Mouse (Mus musculus): Measurements from ENCODE around the gene Tspan18. TPM values are rescaled to one million over a fixed set of nuclear protein-coding genes. Genes with fewer than 3 reads are reported as not detected.

Gene Tspan18
- 1 to 10 TPM; 1.4 to 1.6 TPM for total RNA-seq (2021)
- long read RNA-seq, experiment 1, partial matches to known transcripts: 0 of 3 reads
- long read RNA-seq, experiment 1, other reads (novel, unspliced or antisense): 2 of 3 reads
- long read RNA-seq, experiment 2, partial matches to known transcripts: 0 of 1 reads
- long read RNA-seq, experiment 2, other reads (novel, unspliced or antisense): 1 of 1 reads

DNA sequence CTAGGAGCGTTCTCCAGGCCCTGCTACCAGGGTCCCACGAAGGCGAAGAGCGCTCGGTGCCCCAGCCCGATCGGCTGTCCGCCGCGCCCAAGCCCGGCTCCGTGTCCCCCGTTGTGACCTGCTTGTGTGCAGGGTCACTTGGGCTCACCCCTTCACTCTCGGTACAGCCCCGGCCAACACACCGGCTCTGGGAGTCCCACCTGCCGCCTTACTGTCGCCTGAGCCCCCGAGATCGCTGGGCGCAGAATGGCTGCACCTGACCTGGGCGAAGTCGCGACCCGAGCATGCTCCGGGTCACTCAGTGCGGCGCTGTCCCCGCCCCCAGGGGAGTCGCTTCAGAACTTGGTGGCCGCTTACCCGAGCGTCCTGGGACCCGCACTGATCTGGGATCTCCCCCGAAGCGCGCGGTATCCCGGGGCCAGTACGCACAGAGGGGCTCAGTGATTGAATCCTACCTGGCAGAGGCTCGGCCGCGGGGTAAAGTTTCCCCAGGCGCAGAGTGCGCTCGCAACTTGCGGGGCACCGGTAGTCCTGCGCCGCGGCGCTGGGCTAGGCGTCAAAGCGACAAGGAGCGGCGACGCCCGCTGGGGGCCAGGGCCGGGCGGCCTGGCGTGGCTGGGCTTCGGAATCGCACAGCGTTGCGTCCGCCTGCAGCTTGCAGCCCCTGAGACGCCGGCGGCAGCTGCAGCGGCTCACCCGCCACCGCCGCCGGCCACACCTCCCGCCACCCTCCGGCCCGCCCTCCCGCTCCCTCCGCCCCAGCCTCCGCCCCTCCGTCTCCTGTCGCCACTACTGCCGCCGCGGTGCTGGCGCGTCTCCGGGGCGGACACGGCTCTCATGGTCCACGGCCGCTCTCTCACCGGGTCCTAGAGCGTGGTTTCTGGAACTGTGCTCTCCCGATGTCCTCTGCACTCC lies at the start of gene Tspan18:
Tspan18 (minus strand) TSS at position 689 of the 915 bp plus-strand sequence.
- peak; percentile 27 to 45 for DNase-seq (ENCODE audit: low spot score in 2 of 2)

DNA sequence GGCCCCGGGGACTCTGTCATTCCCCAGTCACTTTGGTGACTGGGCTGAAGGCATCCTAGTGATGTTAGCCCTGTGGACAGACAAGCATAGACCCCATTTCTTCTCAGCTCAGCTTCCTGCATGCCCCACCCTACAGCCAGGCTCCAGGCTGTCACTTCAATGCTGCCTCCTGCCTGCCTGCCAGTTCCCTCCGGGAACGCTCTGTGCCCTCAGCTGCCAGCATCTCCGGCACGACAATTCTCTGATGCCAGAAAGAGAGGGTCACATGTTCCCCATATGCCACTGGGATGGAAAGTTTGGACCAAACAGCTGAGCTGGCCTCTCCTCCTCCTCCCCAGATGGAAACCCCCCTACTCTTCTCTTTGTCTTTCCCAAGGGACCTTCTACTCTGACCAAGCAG lies 49.5 kb upstream of the Tspan18 start:
- peak in 1 of 2 experiments; percentile 13 for DNase-seq (ENCODE audit: low spot score in 2 of 2)

DNA sequence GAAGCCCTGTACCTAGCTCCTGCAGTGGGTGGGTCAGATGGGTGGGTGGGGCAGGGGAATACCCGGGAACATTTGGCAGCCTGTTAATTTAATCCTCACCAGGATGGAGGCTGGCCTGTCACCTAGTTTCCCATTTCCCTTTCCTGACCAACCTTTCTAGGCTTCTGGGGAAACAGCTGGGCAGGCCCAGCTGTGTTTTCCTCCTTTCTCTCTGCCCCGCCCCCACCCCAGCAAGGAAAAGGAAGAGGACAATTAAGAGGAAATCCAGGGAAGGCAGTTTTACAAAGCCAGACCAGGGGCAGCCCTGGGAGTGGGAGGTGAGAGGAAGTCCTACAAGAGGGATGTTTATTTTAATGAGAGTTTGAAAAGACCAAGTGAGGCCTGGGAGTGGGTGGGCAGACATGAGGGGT lies 46.4 kb upstream of the Tspan18 start:
- no peak for DNase-seq (ENCODE audit: low spot score in 2 of 2)

GRCm38 (mm10) chr2:93377797-93378196 lies 43.5 kb upstream of the Tspan18 start:
- DNase-seq (ENCODE audit: low spot score in 2 of 2): no peak

GRCm38 (mm10) chr2:93377157-93377556 lies 42.9 kb upstream of the Tspan18 start:
- no peak for DNase-seq (ENCODE audit: low spot score in 2 of 2)

- no peak for DNase-seq (ENCODE audit: low spot score in 2 of 2)
These were observed 38.6 kb upstream of the Tspan18 start for GRCm38 (mm10) chr2:93372872-93373271.

DNA sequence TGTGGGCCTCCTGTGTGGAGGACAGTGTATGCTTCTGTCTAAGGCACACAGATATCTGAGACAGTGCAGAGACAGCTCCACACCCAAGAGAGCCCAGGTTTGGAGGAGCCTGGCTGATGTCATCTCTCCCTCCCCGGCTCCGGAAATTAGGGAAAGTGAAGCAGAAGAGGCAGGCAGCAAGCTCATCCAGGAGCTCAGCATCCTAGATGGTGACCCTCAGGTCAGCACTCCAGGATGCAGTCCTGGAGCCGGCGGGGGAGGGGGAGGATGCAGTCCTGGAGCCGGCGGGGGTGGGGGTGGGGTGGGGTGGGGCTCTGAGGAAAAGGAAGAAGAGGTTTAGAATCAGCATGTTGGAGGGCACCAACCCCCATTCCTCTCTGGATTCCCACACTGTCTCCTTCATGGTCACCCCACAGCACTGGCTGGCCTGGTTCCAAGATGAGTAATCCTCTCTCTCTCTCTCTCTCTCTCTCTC lies 37.8 kb upstream of the Tspan18 start:
- peak in 1 of 2 experiments; percentile 11 for DNase-seq (ENCODE audit: low spot score in 2 of 2)

- no peak for DNase-seq (ENCODE audit: low spot score in 2 of 2)
These were observed 34.6 kb upstream of the Tspan18 start for GRCm38 (mm10) chr2:93368954-93369353.

DNA sequence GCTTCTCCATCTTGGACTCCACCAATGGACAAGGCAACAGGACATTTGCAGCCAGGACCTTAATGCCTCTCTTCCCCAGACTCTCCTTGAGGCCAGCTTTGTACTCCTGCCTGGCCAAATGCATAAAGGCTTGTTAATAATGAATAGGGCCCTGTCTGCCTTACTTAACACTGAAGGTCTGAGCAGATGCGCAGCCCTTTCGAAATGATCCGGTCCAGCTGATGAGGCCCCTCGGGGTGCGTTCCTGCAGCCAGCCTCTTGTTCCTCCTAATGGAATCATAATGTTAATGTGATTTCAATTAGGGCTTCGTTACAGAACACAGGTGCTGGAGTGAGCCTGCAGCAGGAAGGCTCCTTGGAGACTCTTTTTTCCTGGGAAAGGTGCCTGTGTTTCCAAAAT lies 33.7 kb upstream of the Tspan18 start:
- no peak for DNase-seq (ENCODE audit: low spot score in 2 of 2)

- no peak for DNase-seq (ENCODE audit: low spot score in 2 of 2)
These were observed 31.1 kb upstream of the Tspan18 start for GRCm38 (mm10) chr2:93365411-93365810.

GRCm38 (mm10) chr2:93364951-93365350 lies 30.6 kb upstream of the Tspan18 start:
- no peak for DNase-seq (ENCODE audit: low spot score in 2 of 2)

GRCm38 (mm10) chr2:93361454-93361853 lies 27.1 kb upstream of the Tspan18 start:
- DNase-seq (ENCODE audit: low spot score in 2 of 2): no peak

- DNase-seq (ENCODE audit: low spot score in 2 of 2): no peak
These were observed 26.0 kb upstream of the Tspan18 start for GRCm38 (mm10) chr2:93360310-93360709.

DNA sequence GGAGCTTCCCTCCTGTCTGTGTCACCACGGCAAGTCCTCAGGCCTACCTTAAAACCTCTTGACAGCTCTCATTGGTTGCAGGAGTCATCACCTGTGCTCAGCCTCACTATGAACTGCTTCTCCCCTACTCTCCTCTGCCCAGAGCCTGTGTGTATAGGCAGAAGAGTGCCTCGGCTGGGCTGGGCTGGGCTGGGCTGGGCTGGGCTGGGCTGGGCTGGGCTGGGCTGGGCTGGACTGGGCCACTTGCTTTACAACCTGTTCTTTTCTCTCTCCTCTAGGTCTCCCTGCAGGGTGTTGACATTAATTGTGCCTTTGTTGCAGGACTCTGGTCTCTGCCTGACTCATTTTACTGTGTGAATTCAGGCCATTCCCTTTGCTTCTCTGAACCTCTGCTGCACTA lies 23.1 kb upstream of the Tspan18 start:
- no peak for DNase-seq (ENCODE audit: low spot score in 2 of 2)

- no peak for DNase-seq (ENCODE audit: low spot score in 2 of 2)
These were observed 21.5 kb upstream of the Tspan18 start for GRCm38 (mm10) chr2:93355845-93356244.

- no peak for DNase-seq (ENCODE audit: low spot score in 2 of 2)
These were observed 20.3 kb upstream of the Tspan18 start for GRCm38 (mm10) chr2:93354621-93355020.

DNA sequence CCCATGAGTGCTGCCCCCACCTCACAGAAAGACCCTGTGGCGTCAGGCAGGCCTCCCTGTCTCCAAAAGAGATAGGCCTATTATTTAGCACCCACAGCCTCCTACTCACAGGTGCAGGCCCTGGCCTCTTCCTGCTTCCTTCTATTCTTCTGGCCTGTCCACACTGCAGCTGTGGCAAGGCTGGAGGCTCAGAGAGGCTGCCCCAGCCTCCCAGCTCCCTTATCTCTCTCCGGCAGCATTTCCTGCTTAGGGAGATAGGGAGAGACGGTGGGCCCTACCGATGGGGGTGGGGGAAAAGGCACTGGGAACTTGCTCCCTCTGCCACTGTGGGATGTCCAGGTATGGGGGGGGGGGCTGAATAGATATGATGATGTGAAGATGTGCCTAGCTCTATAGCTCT lies 19.4 kb upstream of the Tspan18 start:
- no peak for DNase-seq (ENCODE audit: low spot score in 2 of 2)

GRCm38 (mm10) chr2:93352915-93353685 lies 18.8 kb upstream of the Tspan18 start:
- no peak for DNase-seq (ENCODE audit: low spot score in 2 of 2)

- no peak for DNase-seq (ENCODE audit: low spot score in 2 of 2)
These were observed 17.0 kb upstream of the Tspan18 start for GRCm38 (mm10) chr2:93351352-93351751.

- no peak for DNase-seq (ENCODE audit: low spot score in 2 of 2)
These were observed 12.7 kb upstream of the Tspan18 start for GRCm38 (mm10) chr2:93347018-93347417.

- DNase-seq (ENCODE audit: low spot score in 2 of 2): no peak
These were observed 12.3 kb upstream of the Tspan18 start for GRCm38 (mm10) chr2:93346609-93347008.

All from left cerebral cortex, adult 18-20 months (tissue).